Mouse (Mus musculus) CH12F3 (cell line): Measurements from ENCODE around the gene Mcub.

ENCODE experiments used
- in situ Hi-C: fragments of 300-500 bp; cut with MboI; formaldehyde crosslinking; loops from 2 replicates; pipeline ENCODE4 v1.14.3; 2020; ENCODE audit warnings: low sequenced_read_pairs

Mcub gene

DNA sequence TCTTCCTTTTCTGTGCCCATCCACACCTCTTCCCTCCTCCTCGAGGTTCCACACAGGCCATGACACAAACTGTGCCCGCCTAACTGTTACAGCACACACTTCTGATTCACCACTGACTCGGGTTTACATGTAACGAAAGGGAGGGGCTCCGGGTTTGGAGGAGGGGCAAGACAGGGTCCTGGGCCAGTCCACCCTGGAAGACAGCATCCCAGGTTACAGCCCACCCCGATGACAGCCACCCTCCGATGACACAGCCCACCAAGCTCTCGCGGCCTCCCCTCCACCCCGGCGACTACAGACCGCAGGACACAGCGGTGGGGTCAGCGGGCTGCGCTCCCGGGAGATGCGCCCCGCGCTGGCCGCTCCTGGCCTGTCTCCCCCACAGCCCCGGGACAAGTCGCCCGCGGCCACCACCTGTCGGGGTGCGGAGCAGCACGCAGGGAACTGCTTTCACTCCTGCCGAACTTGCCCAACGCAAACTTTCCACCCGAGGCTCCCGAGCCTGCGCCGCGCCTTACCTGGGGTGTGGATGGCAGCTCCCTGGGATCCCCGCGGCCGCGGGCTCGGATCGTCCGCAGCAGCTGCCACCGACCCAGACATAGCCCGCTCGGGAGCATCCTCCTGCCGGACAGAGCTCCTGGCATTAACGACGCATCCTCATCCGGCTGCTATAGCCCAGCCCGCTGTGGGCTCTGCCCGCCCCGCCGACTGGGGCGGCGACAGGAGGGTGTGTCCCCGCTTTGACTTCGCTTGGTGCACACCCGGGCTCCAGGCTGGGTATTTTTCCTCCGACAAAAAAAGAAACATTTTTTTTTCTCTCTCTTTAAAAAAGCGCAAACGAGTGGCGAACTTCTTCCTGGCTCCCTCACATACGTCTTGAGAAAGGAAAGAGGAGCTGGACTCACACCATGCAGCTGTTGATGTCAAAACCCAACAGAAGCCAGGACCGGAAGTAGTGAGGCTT lies at the start of gene Mcub:
TSS of gene Mcub (minus strand) at position 775 of the 964 bp plus-strand sequence.
- in situ Hi-C loops, result no loop called here

DNA sequence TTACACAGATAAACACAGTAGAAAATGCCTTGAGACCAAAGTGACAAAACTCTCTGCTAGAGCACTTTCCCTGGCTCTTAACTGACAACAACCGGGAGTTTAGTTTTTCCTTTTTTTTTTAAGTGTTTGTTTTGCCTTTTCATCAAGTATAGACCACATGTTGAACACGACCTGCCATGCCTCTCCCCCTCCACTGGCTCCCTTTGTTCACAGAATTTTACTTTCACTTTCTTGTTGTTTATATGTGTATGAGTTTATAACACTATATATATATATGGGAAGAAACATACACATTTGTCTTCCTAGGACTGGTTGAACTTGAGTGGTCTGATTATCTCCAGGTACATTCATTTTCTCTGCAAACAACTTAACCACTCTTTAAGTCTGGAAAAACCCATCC lies 42.9 kb upstream of the Mcub start:
- in situ Hi-C loops, result no loop called here

DNA sequence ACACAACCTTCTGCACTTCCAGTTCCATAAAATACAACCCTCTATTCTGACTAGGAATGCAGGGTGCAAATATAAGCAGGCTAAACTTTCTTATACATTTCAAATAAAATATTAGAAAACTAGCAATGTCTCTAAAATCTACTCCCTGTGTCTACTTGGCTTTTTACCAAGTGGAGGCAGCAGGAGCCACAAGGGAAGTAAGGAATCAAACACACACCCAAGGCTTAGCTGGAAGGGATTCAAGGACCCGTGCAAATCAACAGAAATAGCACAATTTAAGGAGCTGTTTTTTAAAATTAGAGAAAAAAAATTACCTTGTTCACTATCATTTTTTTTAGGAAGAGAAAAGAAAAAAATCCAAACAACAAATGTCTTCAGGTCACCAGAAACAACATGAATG lies 41.2 kb upstream of the Mcub start:
- in situ Hi-C loops, result no loop called here

DNA sequence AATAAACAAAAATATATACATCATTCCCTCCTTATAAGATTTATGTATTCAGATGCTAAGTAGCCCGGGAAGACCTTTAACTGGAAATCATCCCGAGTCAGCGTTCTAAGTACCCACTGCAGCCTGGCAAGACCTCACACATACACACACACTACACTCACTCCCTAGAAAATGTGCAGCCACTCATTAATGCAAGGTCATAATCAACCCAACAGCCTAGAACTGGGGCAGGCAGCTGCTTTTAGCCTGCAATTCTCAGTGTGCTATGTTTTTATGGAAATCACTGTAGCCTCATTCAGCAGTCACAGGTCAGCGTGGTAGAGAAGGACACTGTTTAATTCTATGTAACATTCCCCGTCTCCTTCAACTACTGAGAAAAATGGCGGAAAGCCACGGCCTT lies 36.1 kb upstream of the Mcub start:
- in situ Hi-C loops, result no loop called here

DNA sequence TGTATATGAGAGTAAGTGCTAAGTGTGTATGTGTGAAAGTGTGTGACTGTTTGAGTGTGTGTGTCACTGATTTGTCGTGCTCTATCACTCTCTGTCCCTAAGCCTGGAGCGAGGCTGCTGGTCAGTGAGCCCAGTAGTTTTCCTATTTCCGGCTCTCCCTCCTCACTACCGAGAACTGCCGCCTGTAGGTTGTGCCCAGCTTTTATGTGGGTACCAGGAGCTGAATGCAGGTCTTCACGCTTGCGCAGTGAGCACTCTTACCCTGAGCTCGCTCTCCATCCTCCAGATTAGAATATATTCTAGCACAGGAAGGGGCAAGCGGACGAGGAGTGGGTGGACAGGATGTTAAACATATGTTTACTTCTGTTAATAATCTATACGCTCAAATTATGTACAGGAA lies 30.9 kb upstream of the Mcub start:
- in situ Hi-C loops, result no loop called here

DNA sequence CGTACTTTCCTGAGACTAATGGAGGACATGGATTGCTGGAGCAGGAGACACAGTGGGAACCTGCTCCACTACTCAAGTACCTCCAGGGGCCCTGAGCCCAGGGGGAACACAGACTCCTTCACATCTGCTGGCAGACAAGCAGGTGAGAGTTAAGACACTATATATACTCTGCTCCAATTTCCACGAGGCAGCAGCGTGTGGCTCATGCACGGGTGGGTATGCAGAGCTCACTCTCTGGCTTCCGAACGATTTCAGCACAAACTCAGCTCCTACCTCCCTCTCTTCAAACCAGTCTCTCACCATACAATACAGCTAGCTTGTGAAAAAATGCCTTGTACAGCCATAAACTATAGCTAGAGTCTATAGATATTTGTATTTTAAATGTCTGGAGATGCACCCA lies 28.5 kb upstream of the Mcub start:
- in situ Hi-C loops, result no loop called here

DNA sequence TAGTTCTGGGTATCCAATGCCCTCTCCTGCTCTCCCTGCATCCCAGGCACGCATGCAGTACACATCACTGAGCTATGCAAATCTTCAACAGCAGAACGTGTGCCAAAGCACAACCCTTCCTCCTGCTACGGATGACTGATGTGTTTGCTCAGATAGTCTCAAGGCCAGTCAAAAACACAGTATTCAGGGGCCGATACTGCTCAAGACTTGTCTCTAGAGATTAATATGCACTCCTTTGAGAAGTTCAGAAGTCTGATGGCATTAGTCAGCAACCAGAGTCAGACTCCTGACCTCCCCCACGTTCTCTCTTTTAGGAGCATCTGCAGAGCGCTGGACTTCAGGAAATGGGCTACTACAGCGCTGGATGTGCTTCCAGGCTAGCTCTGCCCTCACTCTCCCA lies 28.0 kb upstream of the Mcub start:
- in situ Hi-C loops, result no loop called here

DNA sequence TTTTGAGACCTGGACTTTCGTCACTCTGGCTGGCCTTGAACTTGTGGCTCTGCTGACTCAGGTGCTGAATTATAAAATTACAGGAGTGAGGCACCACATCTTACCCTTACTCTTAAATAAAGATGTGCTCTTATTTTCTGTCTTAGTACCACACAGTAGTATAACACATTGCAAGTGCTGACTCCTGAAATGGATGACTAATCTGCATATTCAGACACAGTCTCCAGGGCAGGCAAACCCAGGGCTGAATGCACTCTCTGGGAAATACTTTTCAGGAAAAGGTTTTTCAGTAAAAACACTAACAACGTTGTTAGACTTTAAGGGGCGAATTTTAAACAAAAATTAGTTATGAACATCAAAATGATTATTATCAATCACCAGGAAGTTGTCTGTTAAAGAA lies 27.3 kb upstream of the Mcub start:
- in situ Hi-C loops, result no loop called here

DNA sequence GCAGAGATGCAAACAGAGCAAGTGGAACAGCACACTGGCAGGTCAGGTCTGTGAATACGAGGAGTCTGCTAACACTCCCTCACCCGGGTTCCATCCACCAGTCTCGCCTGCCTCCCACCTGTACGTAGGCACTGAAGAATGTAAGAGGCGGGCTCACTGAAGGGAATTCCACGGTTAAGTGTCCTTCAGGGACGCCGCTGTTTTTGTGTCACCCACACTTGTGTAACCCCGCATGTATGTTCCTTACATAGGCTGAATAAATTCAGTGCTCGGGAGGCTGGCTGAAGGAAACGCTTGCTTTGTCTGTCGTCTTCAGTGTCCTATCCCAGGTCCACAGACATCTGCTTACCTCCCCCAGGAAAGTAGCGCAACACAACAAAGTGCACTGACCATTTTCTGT lies 17.3 kb upstream of the Mcub start:
- in situ Hi-C loops, result no loop called here

DNA sequence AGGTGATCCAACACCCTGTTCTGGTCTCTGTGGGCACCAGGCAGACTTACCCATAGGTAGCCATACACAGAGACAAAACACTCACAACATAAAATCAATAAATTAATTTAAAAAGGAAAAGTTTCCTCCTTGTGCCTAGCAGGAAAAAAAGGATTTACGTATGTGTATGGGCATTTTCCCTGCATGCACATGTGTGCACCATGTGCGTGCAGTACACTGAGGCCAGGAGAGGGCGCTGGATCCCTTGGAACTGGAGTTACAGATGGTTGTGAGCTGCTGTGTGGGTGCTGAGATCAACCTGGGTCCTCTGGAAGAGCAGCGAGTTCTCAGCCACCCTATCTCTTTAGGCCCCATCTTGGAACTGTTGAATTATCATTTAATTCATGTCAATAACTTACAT lies 15.3 kb upstream of the Mcub start:
- in situ Hi-C loops, result no loop called here

DNA sequence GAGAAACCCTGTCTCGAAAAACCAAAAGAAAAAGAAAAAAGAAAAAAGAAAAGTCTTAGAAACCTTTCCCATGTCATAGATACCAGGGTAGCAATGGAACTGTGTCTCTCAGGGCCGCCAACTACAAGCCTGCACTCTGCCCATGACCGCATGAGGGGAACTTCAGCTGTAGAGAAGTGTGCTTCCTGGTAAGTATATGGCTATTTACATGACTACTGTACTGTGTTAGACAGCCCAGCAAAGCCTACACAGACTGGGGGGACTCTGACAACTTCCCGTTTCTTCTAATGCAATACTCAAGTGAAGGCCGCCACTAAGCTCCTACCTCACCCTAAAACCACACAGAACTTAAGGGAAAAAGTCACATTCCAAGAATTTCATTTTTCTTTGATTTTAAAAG lies 14.8 kb upstream of the Mcub start:
- in situ Hi-C loops, result no loop called here

DNA sequence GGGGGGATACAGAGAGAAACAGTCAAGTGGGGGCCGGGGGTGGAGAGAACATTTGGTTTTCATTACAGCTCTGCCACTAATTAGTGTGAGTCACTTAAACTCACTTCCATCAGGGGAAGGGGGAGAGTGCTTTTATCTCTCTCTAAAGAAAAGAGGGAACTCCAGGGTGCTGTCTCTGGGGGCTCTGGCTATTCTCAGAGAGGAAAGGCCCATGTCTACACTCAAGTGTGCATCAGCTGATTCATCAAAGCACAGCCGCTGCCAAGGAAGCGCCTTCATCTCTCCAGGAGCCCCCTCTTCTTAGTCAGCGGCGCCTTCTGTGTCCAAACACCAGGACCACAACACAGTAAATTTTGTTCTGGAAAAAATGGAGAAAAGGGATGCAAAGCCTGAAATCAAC lies 12.3 kb upstream of the Mcub start:
- in situ Hi-C loops, result no loop called here

DNA sequence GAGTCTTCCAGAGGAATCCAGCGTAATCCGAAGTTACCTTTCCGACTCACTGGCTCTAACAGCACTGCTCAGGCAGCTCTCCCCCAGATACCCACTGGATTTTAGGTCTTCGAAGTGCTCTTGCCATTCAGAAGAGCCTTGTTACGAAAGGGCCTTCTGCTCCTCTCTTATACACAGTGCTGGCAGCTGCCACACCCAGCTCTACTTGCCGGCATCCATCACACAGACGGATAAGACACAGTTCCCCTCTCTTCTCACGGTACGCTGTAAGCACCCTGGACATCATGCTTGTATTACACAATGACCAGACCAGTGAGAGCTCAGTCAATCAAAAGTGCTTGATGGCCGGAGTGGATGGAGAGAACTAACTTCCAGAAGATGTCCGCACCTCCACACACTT lies 11.8 kb upstream of the Mcub start:
- in situ Hi-C loops, result no loop called here

DNA sequence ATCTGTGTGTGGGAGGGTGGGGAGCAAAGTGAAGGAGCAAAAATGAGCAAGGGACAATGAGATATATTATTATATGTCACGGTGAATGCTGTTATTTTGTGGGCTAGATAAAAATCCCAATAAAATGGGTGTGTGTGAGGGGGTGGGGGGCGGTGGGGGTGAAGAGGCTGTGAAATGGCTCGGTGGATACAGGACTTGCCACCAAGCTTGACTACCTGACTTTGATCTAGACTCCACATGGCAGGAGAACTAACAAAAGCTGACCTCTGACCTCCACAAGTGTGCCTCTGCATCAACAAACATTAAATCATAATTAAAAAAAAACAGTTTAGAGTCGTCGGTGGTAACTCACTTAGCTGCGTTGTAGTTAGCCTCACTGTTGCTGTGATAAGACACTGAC lies 9.5 kb upstream of the Mcub start:
- in situ Hi-C loops, result no loop called here

DNA sequence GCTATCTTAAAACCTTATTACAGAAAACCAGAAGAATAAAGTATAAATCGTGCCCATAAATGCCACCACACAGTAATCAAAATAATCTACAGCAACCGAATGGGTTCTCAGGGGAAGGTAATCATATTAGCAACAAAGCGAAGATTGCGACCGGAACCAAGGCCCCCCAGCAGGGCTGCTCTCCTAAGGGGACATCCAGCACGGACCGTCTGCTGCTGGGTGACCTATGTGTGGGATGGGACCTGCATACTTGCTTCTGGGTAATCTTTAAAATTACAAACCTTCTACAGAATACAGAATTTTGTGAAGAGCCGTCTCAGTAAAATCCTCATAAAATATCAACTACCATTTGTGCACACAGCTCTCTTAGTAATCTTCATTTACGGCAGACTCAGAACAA lies 8.7 kb upstream of the Mcub start:
- in situ Hi-C loops, result no loop called here

DNA sequence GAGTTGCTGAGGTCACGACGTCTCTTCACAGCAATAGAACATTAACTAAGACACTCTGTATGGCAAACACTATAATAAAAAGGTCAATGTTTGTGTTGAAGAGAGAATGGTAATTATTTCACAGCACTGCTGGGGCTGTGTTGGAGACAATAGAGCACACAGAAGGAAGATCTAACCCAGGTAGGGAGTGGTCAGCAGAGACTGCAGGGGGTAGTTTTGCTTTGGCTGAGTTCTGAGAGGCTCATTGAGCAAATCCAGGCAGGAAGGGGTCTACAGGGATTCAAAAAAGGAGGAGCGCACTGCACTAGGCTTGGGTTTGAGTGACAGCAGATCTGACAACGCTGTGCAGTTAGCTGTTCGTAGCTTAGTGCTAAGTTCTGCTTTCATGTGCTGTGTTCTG lies 6.3 kb upstream of the Mcub start:
- in situ Hi-C loops, result no loop called here

DNA sequence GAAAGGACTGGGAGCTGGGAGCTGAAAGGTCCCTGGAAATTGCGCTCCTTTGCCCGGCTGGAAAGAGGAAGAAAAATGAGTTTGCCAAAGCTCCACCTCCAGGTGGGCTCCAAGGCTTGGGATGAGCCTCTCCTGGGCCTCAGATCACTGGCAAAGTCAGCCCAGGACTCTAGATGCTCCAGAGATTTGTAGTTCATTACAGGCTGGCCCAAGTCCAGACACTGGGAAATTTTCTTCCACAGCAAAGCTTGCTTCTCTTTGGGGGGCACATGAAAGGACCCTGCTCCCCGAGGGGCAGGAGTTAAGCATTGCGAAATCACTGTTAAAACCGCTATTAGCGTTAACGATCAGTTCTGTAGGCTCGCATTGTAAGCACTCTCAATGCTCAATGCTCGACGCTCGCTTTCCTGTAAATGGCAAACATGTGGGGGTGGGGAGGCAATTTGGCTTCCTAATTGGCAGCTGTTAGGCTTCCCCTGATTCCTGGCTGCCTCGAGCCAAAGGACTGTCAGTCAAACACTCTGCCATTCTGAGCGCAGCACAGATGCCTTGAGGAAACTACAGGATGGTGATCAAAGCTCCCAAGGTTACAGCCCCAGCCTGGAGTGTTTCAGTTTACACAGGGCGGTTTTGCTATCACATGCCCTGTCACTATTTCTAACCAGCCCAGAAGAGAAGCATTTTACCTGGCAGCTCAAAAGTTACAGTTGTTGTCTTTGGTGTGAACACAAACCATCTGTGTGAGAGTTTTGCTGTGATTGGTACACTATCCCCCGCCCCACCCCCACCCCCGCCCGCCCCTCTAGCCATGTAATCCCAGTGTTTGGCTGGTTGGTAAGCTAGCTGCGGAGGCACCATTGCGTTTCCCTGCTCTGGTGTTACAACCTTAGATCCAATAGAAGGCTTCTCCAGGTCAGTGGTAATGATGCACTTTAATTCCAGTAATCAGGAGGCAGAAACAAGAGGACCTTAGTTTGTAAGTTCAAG lies 816 bp upstream of the Mcub start:
- in situ Hi-C loops, result no loop called here

DNA sequence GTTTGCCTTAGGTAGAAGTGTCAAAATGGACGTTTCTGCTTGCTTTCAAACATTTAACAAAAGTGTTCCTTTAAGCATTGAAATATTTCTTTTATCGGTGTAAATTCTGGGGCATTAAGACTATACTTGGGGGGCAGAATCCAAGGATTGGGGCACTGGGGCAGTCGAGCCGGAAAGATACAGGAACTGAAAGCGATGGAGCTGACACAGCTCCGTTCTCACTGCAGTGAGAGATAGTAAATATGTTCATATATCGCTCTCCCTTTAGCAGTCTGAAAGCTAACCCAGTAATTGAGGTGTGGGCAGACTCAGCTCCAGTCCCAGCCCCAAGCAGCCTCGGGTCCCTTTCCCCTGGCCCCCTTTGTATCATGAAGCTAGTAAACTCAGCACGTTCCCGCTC lies 975 bp downstream of the Mcub start:
- in situ Hi-C loops, result no loop called here

DNA sequence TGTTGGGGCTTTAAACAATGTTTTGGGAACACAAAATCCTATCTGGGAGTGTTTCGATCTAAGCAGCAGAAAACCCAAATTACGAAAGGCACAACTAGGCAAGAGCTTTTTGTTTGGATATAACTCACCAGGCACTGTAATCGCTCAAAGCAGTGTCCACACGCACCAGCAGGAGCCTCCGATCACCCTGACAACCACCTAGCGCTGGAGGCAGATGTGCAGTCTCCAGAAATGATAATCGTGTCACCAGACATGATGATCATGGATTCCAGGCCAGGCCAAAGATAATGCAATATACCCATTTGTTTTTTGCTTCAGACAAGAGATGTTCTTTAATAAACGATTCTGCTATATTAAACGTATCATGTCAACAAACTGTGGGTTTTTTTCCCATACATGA lies 2.1 kb downstream of the Mcub start:
- in situ Hi-C loops, result no loop called here

DNA sequence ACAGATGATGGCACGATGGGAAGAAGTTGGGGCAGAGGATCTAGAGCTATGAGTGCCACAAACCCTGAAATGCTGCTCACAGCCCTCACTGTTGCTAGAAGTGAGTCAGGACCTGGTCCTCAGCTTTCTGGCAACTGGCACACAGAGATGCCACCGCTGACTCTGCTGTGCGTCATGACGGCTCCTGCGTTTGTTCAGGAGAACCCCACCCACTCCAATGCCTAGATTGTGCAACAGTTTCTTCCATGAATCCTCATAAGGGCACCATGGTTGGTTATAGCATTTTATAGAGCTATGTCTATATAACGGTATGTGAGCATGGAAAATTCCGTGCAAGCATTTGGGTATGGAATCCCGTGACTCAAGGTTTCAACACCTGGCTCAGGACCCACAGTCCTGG lies 5.3 kb downstream of the Mcub start:
- in situ Hi-C loops, result no loop called here

DNA sequence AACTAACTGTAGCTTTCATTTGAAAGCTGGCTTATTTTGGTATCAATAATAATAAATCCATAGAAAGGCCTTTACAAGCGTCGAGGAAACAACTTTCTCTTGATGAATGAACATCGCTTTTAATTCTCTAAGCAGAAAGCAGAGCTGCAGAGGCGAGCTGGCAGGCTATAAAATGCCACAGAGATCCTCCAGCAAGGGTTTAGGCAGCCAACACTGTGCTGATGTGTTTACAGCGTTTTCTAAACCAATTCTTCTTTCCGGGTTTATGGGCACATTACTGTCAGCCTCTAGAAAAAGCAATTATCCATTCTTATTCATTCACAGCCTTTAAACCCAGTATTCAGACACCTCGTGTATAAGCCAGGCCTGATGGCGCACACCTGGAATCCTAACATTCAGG lies 7.5 kb downstream of the Mcub start:
- in situ Hi-C loops, result no loop called here

DNA sequence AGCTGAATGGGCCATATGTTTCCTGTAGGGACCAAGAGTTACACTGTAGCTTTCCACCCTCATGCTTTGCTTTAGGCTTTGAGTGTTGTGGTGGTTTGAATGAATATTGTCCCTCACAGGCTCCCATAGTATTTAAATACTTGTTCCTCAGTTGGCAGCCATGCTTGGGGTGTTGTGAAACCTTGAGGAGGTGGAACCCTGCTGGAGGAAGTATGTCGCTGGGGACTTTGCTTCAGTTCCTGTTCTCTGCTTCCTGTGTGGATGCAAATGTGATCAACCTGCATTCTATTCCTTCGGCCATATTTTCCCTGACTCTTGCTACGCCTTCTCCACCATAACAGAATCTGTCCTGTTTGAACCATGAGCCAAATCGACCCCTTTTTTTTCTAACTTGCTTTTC lies 16.7 kb downstream of the Mcub start:
- in situ Hi-C loops, result no loop called here
